Mouse (Mus musculus): Measurements from ENCODE around the gene Hnrnpa3. TPM values are rescaled to one million over a fixed set of nuclear protein-coding genes. Genes with fewer than 3 reads are reported as not detected.
A peak's percentile ranks its signal among the peaks of the same experiment; 100 is the strongest.
"Not testable (repeated sequence)": the region's sequence is repeated elsewhere in the genome, so short reads cannot be mapped to it uniquely, and the experiment has no call there.

Gene Hnrnpa3
- 236 and 359 TPM in 2 replicates for polyA plus RNA-seq (2016; fragmentation: Nextera tagmentation; extraction: Ambion mirVana)

DNA sequence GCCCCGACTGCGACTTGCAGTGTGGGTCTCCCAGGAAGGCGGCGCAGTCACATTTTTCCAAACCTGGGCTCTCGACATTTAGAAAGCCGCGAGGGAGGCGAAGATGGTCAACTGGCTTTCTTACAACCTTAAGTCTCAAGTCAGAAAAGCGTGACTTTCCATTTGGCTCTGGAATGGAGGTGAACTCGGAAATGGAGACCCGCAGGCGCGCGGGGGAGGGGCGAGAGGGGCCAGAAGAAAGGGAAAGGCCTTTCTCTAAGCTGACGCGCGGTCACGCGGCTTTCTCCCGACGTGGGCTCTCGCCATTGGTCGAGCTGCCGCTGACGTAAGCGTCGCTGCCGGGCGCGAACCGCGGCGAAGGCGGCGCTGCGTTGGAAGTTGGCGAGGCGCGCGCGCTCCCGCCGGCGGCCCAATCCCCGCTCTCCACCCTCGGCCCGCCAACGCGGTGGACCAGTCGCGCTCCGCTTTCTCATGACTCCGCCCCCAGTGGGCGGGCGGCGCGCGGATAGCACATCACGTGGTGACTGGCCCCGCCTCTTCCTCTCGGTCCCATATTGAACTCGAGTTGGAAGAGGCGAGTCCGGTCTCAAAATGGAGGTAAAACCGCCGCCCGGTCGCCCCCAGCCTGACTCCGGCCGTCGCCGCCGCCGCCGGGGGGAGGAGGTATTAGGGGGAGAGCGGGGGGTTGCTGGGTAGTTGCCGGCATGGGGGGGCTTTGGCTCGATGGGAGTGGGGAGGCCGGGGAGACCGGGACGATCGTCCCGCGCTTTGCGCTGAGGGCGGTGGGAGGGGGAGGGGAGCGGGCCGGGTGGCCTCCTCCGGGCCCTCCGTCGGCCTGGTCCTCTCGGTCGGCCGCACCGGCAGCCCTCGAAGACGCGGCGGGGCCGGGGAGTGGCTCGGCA, at the start of gene Hnrnpa3:
TSS of gene Hnrnpa3 (plus strand) at position 535 of the 902 bp plus-strand sequence.
- no peaks in the 10 kb centered on the region for H3K9me3 ChIP-seq
- under 1% methylated on average over 102 of the region's 102 CpGs for WGBS
- H3K4me3 ChIP-seq = peak within 1 kb of the TSS; percentile 96
- peak within 1 kb of the TSS; percentile 100 for H3K27ac ChIP-seq
- H3K27me3 ChIP-seq (ENCODE audit: insufficient read depth, poor library complexity, severe bottlenecking) = no peaks in the 10 kb centered on the region
- H3K36me3 ChIP-seq = peaks cover 31% of the 10 kb centered on the region
- DNase-seq (ENCODE audit: low spot score) = peak; percentile 99
- H3K4me1 ChIP-seq (replicated peaks) = peaks cover 20% of the 10 kb centered on the region

DNA sequence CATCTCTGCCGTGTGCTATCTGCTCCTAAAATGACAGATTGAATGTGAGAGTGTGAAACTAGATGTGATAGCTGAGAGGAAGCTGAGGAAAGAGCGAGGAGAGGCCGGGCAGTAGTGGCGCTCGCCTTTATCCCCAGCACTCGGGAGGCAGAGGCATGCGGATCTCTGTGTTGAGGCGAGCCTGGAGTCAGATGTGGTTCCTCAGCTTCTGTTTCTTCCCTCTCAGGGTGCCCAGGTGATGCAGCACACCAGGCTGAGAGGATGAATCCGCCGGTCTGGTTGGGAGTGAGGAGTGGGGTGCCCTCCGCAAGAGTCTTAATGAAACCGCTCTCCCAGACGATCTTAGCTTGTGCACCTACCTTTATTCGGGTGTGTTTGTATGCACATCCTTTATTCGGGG, 49.1 kb upstream of the Hnrnpa3 start:
- Histone ChIP-seq H3K9me3 (no peaks in the 10 kb centered on the region), H3K27me3 (ENCODE audit: insufficient read depth, poor library complexity, severe bottlenecking) (peaks cover 57% of the 10 kb centered on the region), H3K36me3 (no peaks in the 10 kb centered on the region), H3K4me1 (replicated peaks) (peaks cover 32% of the 10 kb centered on the region), H3K27ac (peak overlapping the region; percentile 64; the same call in 1 of the 2 replicates), H3K4me3 (peak overlapping the region; percentile 37)
- 58% methylated on average over 15 of the region's 15 CpGs for WGBS
- no peak for DNase-seq (ENCODE audit: low spot score)

- not testable (repeated sequence) for DNase-seq (ENCODE audit: low spot score); H3K9me3 ChIP-seq; H3K27ac ChIP-seq; H3K4me3 ChIP-seq; H3K36me3 ChIP-seq
- peaks cover 57% of the 10 kb centered on the region for H3K27me3 ChIP-seq (ENCODE audit: insufficient read depth, poor library complexity, severe bottlenecking)
- H3K4me1 ChIP-seq (replicated peaks) = peaks cover 32% of the 10 kb centered on the region
- WGBS = 89% methylated on average over 7 of the region's 7 CpGs
Measured at GRCm38 (mm10) chr2:75610602-75611001, 48.5 kb upstream of the Hnrnpa3 start.

DNA sequence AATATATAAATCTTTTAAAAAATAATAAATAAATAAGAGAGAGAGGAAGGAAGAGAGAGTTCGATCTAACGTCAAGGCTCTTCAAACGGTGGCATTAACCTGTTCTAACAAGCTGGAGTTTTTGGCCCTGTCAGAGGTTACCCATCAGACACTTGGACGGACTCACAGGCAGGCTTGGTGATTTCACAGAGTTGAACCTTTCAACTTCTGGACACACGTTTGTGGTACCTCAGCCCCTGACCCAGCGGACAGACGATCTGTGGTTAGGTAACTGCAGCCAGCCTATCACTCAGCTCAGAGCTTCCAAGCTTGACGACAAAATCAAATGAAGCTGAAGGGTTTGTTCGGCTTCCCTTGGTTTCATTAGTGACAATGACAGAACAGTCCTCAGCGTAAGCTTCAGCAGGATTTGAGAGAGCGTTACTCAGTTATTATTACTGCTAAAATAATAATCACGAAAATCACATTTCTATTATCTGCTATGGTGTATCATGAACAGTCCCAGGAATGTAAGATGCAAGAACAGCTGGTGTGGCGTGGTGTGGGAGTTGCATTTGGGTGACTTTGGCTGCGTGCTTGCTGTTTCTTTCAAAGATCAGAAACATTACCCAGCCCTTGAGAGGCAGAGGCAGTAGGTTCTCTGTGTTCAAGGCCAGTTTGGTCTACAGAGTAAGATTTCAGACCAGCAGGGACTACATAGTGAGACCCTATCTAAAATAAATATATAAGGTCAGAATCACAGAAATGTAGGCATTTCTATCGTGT, 47.8 kb upstream of the Hnrnpa3 start:
- Histone ChIP-seq H3K4me1 (replicated peaks) (peaks cover 32% of the 10 kb centered on the region), H3K36me3 (no peaks in the 10 kb centered on the region), H3K27me3 (ENCODE audit: insufficient read depth, poor library complexity, severe bottlenecking) (peaks cover 57% of the 10 kb centered on the region), H3K27ac (no peak overlapping the region), H3K9me3 (no peaks in the 10 kb centered on the region), H3K4me3 (no peak overlapping the region)
- WGBS = 87% methylated on average over 15 of the region's 15 CpGs
- DNase-seq (ENCODE audit: low spot score) = no peak

- no peak overlapping the region for H3K27ac ChIP-seq
- no peak for DNase-seq (ENCODE audit: low spot score)
- H3K4me3 ChIP-seq = no peak overlapping the region
- H3K27me3 ChIP-seq (ENCODE audit: insufficient read depth, poor library complexity, severe bottlenecking) = peaks cover 53% of the 10 kb centered on the region
- H3K4me1 ChIP-seq (replicated peaks) = peaks cover 32% of the 10 kb centered on the region
- H3K9me3 ChIP-seq = no peaks in the 10 kb centered on the region
- H3K36me3 ChIP-seq = no peaks in the 10 kb centered on the region
- 85% methylated on average over 2 of the region's 2 CpGs for WGBS
Measured at GRCm38 (mm10) chr2:75612006-75612405, 47.1 kb upstream of the Hnrnpa3 start.

DNA sequence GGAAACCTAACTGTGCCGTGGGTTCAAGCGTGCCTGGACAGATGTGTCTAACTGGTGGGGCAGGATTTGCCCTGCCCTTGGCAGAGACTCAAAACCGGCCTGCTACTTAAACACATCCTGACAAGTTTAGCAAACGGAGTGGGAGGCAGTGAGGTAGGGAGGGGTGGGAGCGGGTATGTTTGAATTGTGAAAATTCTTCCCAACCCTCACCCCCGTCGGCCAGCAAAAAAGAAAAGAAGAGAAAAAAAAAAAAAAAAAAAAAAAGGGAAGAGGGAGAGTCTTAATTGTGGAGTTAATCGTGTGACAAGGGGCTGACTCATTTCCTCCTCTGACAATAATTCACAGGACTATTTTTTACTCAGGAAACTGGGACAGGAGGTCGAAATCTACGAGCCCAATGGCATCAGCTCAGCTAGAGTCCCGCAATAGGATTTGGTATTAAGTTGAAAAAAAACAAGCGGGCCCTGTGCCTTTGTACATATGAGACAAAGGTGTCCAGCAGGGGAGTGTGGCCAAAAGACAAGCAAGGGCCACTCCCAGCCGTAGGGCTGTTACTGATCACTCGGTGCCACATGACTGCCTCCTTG, 46.0 kb upstream of the Hnrnpa3 start:
- Histone ChIP-seq H3K27ac (0 out of 2 replicates have a peak overlapping the region, but pooled peaks have one; percentile 24), H3K9me3 (no peaks in the 10 kb centered on the region), H3K36me3 (no peaks in the 10 kb centered on the region), H3K4me3 (no peak overlapping the region), H3K4me1 (replicated peaks) (peaks cover 32% of the 10 kb centered on the region), H3K27me3 (ENCODE audit: insufficient read depth, poor library complexity, severe bottlenecking) (peaks cover 42% of the 10 kb centered on the region)
- 31% methylated on average over 14 of the region's 14 CpGs for WGBS
- no peak for DNase-seq (ENCODE audit: low spot score)

- Histone ChIP-seq H3K27me3 (ENCODE audit: insufficient read depth, poor library complexity, severe bottlenecking) (peaks cover 27% of the 10 kb centered on the region), H3K4me3 (no peak overlapping the region), H3K27ac (no peak overlapping the region), H3K4me1 (replicated peaks) (peaks cover 23% of the 10 kb centered on the region), H3K36me3 (no peaks in the 10 kb centered on the region), H3K9me3 (no peaks in the 10 kb centered on the region)
- DNase-seq (ENCODE audit: low spot score) = no peak
- WGBS = 94% methylated on average over 6 of the region's 6 CpGs
Measured at GRCm38 (mm10) chr2:75614577-75614976, 44.5 kb upstream of the Hnrnpa3 start.

DNA sequence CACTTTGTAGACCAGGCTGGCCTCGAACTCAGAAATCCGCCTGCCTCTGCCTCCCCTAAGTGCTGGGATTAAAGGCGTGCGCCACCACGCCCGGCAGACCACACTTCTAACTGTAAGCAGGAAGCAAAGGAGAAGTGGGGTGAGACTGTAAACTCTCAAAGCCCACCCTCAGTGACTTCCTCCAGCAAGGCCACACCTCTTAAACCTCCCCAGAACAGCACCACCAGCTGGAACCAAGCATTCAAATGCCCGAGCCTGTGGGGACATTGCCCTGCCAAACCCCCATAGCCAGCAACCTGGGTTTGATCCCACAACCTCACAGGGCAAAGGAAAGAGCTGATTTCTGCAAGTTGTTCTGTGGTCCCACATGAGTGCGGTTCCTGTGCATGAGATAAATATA, 42.1 kb upstream of the Hnrnpa3 start:
- Histone ChIP-seq H3K36me3 (no peaks in the 10 kb centered on the region), H3K4me3 (no peak overlapping the region), H3K9me3 (no peaks in the 10 kb centered on the region), H3K27me3 (ENCODE audit: insufficient read depth, poor library complexity, severe bottlenecking) (peaks cover 5% of the 10 kb centered on the region; the same call in 1 of the 2 replicates), H3K27ac (no peak overlapping the region), H3K4me1 (replicated peaks) (peaks cover 17% of the 10 kb centered on the region)
- DNase-seq (ENCODE audit: low spot score) = no peak
- WGBS = 96% methylated on average over 8 of the region's 8 CpGs

DNA sequence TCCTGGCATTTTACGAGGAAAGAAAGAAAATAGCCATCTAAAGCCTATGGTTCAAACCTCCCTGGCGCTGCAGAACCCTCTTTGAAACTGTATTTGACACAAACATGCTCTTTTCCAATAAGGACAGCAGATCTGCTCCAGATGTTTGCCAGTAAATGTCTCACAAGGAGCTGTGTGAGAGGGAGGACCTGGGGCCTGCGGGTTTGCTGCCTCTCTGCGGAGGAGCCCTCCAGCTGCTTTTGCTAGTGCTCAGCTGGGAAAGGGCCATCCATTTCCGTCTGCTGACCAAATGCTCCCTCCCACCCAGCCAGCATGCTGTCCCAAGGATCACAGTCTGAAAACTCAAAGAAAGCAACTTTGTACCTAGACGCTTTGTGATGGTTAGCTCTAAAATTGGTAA, 40.3 kb upstream of the Hnrnpa3 start:
- Histone ChIP-seq H3K4me1 (replicated peaks) (0 out of 2 replicates have a peak, but pooled peaks cover 3% of the 10 kb centered on the region), H3K27ac (no peak overlapping the region), H3K36me3 (no peaks in the 10 kb centered on the region), H3K27me3 (ENCODE audit: insufficient read depth, poor library complexity, severe bottlenecking) (peaks cover 5% of the 10 kb centered on the region; the same call in 1 of the 2 replicates), H3K9me3 (no peaks in the 10 kb centered on the region), H3K4me3 (no peak overlapping the region)
- DNase-seq (ENCODE audit: low spot score) = no peak
- WGBS = 58% methylated on average over 6 of the region's 6 CpGs

GRCm38 (mm10) chr2:75621873-75622654, 37.0 kb upstream of the Hnrnpa3 start:
- 0 out of 2 replicates have a peak, but pooled peaks cover 3% of the 10 kb centered on the region for H3K4me1 ChIP-seq (replicated peaks)
- 91% methylated on average over 14 of the region's 14 CpGs for WGBS
- DNase-seq (ENCODE audit: low spot score) = no peak

DNA sequence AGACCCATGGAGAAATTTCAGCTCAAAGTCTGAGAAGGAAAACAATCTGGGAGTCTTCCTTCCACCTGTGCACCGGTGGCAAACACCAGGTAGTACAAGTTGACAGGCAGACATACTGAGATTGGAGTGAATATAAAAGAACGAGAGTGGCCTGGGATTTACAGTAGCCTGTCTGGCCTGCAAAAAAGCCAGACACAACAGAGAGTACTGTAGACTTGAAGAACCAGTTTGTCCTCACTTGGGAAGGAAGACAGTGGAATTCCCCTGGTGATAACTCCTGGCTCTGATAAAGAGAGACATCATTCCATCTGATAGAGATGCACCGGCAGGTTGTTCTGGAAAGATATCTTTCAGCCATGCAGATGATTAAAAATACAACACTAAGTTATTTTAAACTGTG, 34.0 kb upstream of the Hnrnpa3 start:
- Histone ChIP-seq H3K27me3 (ENCODE audit: insufficient read depth, poor library complexity, severe bottlenecking) (no peaks in the 10 kb centered on the region), H3K4me1 (replicated peaks) (no peaks in the 10 kb centered on the region), H3K27ac (no peak overlapping the region), H3K4me3 (no peak overlapping the region), H3K36me3 (no peaks in the 10 kb centered on the region), H3K9me3 (no peaks in the 10 kb centered on the region)
- DNase-seq (ENCODE audit: low spot score) = no peak
- WGBS = 79% methylated on average over 3 of the region's 3 CpGs

More at GRCm38 (mm10) chr2:75621873-75622654, 37.0 kb upstream of the Hnrnpa3 start:
- Histone ChIP-seq H3K9me3 (no peaks in the 10 kb centered on the region), H3K36me3 (no peaks in the 10 kb centered on the region), H3K27ac (no peak overlapping the region), H3K4me3 (no peak overlapping the region), H3K27me3 (ENCODE audit: insufficient read depth, poor library complexity, severe bottlenecking) (no peaks in the 10 kb centered on the region)
